Mouse (Mus musculus) midbrain, embryonic 13.5 days (tissue): Measurements from ENCODE around the gene Frmd5. TPM values are rescaled to one million over a fixed set of nuclear protein-coding genes. Genes with fewer than 3 reads are reported as not detected.

ENCODE experiments used
- ATAC-seq: fragments of 200-750 bp; cut with Nextera tagmentation; 2 replicates; pipeline ENCODE4 v1.8.0; 2017; ENCODE audit warnings: mild to moderate bottlenecking, moderate TSS enrichment, moderate library complexity
- H3K27ac ChIP-seq: fragments of 300-500 bp; sonication (generic); 2 replicates; pipeline ENCODE4 v1.5.1; 2015; ENCODE audit warnings: inconsistent platforms, mild to moderate bottlenecking, moderate library complexity
- H3K27me3 ChIP-seq: fragments of 300-500 bp; sonication (generic); 2 replicates; pipeline ENCODE4 v1.6.1; 2015; ENCODE audit warnings: mild to moderate bottlenecking, inconsistent platforms
- H3K36me3 ChIP-seq: fragments of 300-500 bp; sonication (generic); 2 replicates; pipeline ENCODE4 v1.6.1; 2015; ENCODE audit warnings: mild to moderate bottlenecking, inconsistent platforms
- H3K4me1 ChIP-seq: fragments of 300-500 bp; sonication (generic); replicated peaks from 2 replicates; pipeline ENCODE4 v1.6.1; 2015; ENCODE audit warnings: inconsistent platforms
- H3K4me2 ChIP-seq: fragments of 300-500 bp; sonication (generic); replicated peaks from 2 replicates; pipeline ENCODE4 v1.6.1; 2015; ENCODE audit warnings: moderate library complexity, mild to moderate bottlenecking, inconsistent platforms
- H3K4me3 ChIP-seq: fragments of 300-500 bp; sonication (generic); replicated peaks from 2 replicates; pipeline ENCODE4 v1.5.1; 2015; ENCODE audit warnings: mild to moderate bottlenecking, inconsistent platforms
- H3K9ac ChIP-seq: fragments of 300-500 bp; sonication (generic); replicated peaks from 2 replicates; pipeline ENCODE4 v1.6.1; 2015; ENCODE audit warnings: mild to moderate bottlenecking, inconsistent platforms
- H3K9me3 ChIP-seq: fragments of 300-500 bp; sonication (generic); 2 replicates; pipeline ENCODE4 v1.6.1; 2016; ENCODE audit warnings: mild to moderate bottlenecking, inconsistent platforms
- WGBS: fragments of 180-500 bp; shearing (Covaris S2); methylation state at CpG from one replicate; pipeline ENCODE4 v1.1.7; 2015; 5-methylcytosine and 5-hydroxymethylcytosine counted together
- polyA plus RNA-seq: library from polyadenylated mRNA; unstranded; fragments of >200 nt; fragmentation: Nextera tagmentation; extraction: Ambion mirVana; gene quantifications from 2 replicates; pipeline ENCODE4 v1.2.1, GENCODE M21; 2015

The Frmd5 gene
- polyA plus RNA-seq, 1 experiment from 2014 or later = 31.6 TPM

DNA sequence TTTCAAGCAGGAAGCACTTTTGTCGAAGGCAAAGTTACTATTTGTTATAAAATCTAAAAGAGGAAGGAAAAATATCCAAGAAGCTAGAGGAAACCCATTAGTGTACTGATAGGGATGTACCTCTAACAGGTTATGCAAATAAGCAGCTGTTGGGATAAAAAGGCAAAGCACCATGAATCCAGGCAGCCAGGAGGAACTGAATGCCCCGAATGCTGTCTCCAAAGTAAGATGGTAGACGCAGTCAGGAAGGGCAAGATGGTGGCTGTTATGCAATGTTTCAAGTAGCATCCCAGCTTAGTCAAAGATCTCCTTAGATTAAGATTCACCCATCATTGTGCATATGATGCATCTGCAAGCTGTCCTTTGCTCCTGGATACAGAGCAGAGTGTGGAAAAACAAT lies 2.2 kb upstream of the Frmd5 start:
- WGBS = 78% methylated on average over 3 of the region's 3 CpGs
- ATAC-seq = no peak
- Histone ChIP-seq H3K27me3 (peaks cover 8% of the 10 kb centered on the region; the same call in 1 of the 2 replicates), H3K4me1 (peaks cover 13% of the 10 kb centered on the region), H3K4me2 (no peak overlapping the region), H3K4me3 (no peak overlapping the region), H3K9ac (no peak overlapping the region), H3K36me3 (no peaks in the 10 kb centered on the region), H3K9me3 (no peaks in the 10 kb centered on the region), H3K27ac (no peak overlapping the region)

DNA sequence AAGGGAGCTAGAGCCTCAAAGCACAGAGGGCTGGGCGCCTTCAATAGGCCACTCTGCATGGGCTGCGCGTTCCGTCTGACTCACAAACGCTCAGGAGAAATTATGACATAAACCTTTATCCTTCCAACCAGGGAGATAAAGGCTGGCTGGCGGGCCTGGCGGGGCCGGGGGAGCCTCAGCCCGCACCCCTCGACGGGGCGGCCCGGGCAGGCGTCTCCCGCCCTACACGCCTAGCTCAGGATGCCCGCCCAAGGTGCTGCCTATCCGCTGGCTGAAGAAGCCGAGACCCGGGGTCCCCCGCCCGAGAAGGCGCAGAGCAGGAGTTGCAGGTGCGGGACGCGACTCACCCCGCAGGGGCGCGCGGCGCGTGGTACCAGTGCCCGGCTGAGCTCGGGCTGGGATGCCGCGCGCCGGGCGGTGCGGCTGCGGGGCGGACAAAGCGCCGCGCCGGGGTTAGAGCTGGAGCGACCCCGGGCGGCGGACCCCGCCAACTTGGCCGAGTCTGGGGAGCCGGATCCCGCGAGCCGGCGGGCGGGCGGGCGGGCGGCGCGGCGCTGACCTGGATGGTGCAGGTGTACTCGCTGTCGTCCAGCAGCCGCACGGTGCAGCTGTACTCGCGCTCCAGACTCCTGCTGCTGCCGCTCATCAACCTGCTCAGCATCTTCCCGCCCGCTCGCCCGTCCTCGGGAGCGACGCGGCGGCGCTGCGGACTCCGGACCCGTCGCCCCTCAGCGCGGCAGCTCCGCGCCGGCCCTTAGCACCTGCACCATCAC lies 530 bp downstream of the Frmd5 start:
- 0% methylated on average over 62 of the region's 90 CpGs for WGBS

DNA sequence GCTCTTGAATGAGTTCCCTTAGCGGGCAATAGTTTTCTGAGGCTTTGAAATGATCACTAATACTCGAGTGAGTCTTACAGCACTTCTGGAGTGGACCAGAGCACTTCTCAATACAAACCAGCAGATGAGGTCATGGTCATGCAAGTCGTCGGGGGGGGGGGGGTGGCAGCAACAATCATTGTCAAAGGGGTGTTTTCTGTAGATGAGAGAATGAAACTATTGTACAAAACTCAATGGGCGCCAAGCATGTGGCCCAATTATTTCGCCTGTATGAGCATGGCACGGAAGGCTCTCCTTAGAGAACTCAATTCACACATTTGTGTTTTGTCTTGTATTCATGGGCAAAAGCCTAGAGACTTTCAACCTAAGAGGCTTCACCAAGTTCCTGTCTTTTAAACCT lies 7.8 kb downstream of the Frmd5 start:
- no peak for ATAC-seq

More for the DNA sequence above, 530 bp downstream of the Frmd5 start:
- peak overlapping the region; percentile 97 for H3K27ac ChIP-seq
- peaks cover 8% of the 10 kb centered on the region; the same call in 1 of the 2 replicates for H3K27me3 ChIP-seq
- peaks cover 26% of the 10 kb centered on the region for H3K4me1 ChIP-seq
- no peaks in the 10 kb centered on the region for H3K9me3 ChIP-seq
- H3K4me3 ChIP-seq = peak overlapping the region; percentile 83
- no peaks in the 10 kb centered on the region for H3K36me3 ChIP-seq
- peak; percentile 89 for ATAC-seq
- H3K4me2 ChIP-seq = peak overlapping the region; percentile 87
- peak overlapping the region; percentile 90 for H3K9ac ChIP-seq

DNA sequence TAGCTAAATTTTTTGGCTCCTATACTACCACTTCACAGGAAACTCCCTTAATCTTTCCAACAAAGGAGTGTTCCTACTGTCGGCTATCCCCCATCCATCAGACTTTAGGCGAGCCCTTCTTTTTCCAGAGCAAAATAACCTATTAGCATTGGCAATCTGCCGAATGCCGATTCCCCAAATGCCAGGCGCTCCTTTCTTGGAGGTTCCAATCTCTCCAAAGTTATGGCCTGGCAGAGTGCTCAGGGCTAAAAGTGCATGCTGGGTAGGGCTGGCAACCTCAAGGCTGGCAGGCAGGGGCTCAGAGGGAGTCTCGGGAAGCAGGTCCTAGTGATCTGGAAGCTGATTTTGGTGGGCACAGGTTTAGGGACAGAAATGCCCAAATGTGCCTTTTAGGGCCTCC lies 10.9 kb downstream of the Frmd5 start:
- Histone ChIP-seq H3K4me2 (no peak overlapping the region), H3K9ac (no peak overlapping the region), H3K4me1 (no peaks in the 10 kb centered on the region), H3K27ac (no peak overlapping the region), H3K36me3 (peaks cover 7% of the 10 kb centered on the region; the same call in 1 of the 2 replicates), H3K27me3 (no peaks in the 10 kb centered on the region), H3K9me3 (no peaks in the 10 kb centered on the region), H3K4me3 (no peak overlapping the region)
- ATAC-seq = no peak
- 90% methylated on average over 6 of the region's 6 CpGs for WGBS

More for the DNA sequence above, 7.8 kb downstream of the Frmd5 start:
- Histone ChIP-seq H3K4me2 (no peak overlapping the region), H3K27ac (no peak overlapping the region), H3K4me3 (no peak overlapping the region), H3K36me3 (peaks cover 7% of the 10 kb centered on the region; the same call in 1 of the 2 replicates), H3K27me3 (no peaks in the 10 kb centered on the region), H3K9ac (no peak overlapping the region), H3K9me3 (no peaks in the 10 kb centered on the region), H3K4me1 (peaks cover 13% of the 10 kb centered on the region)
- WGBS = 76% methylated on average over 7 of the region's 7 CpGs

DNA sequence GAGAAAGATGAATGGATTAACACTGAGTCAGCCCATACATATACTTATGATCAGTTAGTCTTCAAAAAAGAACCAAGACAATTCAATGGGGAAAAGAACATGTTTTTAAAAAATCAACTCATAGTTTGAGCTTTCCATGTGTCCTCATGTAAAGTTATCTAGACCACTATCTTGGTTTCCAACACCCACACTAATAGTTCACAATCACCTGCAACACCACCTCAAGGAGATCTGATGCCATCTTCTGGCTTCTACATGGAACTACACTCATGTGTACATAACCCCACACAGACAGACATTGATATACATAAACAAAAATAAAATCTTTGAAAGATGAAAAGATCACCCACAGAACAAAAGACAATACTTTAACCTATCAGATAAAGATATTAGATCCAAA lies 17.1 kb downstream of the Frmd5 start:
- Histone ChIP-seq H3K27me3 (no peaks in the 10 kb centered on the region), H3K9ac (no peak overlapping the region), H3K4me3 (no peak overlapping the region), H3K36me3 (peaks cover 4% of the 10 kb centered on the region; the same call in 1 of the 2 replicates), H3K4me2 (no peak overlapping the region), H3K9me3 (no peaks in the 10 kb centered on the region), H3K27ac (no peak overlapping the region), H3K4me1 (0 out of 2 replicates have a peak, but pooled peaks cover 3% of the 10 kb centered on the region)
- no peak for ATAC-seq

DNA sequence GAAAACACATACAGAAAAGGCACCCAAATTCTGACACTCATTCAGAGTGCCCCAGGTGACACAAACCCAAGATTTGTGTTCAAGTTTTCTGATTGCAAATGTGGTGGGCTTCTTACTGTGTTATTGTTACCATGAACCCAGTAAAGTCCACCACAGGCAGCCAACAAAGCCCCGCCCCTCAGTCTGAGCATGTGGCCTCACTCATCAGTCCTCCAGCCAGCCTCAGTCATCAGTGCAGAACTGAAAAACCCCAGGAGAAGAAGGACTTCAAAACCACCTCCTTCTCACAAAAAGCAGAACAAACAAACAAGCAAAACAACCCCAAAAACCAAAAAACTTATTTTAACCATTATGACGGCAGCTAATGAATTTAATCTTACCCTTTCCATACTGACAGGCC lies 18.5 kb downstream of the Frmd5 start:
- Histone ChIP-seq H3K4me3 (no peak overlapping the region), H3K9me3 (no peaks in the 10 kb centered on the region), H3K4me2 (no peak overlapping the region), H3K27me3 (no peaks in the 10 kb centered on the region), H3K27ac (no peak overlapping the region), H3K9ac (no peak overlapping the region), H3K4me1 (0 out of 2 replicates have a peak, but pooled peaks cover 3% of the 10 kb centered on the region), H3K36me3 (peaks cover 4% of the 10 kb centered on the region; the same call in 1 of the 2 replicates)
- ATAC-seq = no peak
- 77% methylated on average over 2 of the region's 2 CpGs for WGBS

DNA sequence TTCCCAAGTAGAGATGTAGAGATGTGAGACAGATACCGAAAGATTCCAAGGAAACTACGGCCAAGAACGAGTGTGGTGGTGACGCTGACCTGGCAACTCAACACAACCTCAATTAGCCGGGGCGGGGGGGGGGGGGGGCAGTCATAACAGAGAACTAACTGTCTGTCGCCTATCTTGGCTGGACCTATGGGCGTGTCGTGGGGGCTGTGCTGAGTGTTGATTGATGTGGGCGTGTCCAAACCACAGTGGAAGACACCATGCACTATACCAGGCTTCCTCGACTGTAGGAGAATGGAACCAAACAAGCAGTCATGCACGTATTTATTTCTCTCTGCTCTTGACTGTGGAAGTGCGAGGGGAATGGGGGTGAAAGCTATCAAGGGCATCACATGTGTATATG lies 19.1 kb downstream of the Frmd5 start:
- Histone ChIP-seq H3K4me3 (no peak overlapping the region), H3K9me3 (no peaks in the 10 kb centered on the region), H3K36me3 (peaks cover 4% of the 10 kb centered on the region; the same call in 1 of the 2 replicates), H3K4me2 (no peak overlapping the region), H3K27ac (no peak overlapping the region), H3K4me1 (0 out of 2 replicates have a peak, but pooled peaks cover 4% of the 10 kb centered on the region), H3K27me3 (no peaks in the 10 kb centered on the region), H3K9ac (no peak overlapping the region)
- WGBS = 80% methylated on average over 13 of the region's 13 CpGs
- no peak for ATAC-seq

DNA sequence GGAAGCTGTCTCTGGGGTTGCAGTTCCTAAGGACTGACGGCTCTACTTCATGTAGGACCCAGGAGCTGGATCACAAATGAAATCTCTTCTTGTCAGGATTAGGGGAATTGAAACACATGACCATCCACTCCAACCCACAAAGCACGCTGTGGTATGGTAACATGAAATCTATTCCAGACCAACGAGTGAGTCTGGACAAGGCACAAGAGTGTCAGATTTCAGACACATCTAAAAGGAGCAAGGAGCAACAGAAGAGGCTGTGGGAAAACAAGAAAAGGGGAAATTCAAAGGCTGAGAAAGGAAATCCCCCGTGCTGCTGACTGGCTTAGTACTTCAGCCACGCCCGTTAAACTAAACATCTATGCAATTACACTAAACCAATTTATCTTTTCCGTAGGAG lies 19.6 kb downstream of the Frmd5 start:
- no peaks in the 10 kb centered on the region for H3K9me3 ChIP-seq
- H3K4me1 ChIP-seq = peaks cover 9% of the 10 kb centered on the region; the same call in 1 of the 2 replicates
- H3K27ac ChIP-seq = no peak overlapping the region
- WGBS = 59% methylated on average over 7 of the region's 7 CpGs
- no peak overlapping the region for H3K9ac ChIP-seq
- H3K36me3 ChIP-seq = peaks cover 4% of the 10 kb centered on the region; the same call in 1 of the 2 replicates
- H3K27me3 ChIP-seq = no peaks in the 10 kb centered on the region
- no peak overlapping the region for H3K4me2 ChIP-seq
- no peak overlapping the region for H3K4me3 ChIP-seq
- no peak for ATAC-seq

DNA sequence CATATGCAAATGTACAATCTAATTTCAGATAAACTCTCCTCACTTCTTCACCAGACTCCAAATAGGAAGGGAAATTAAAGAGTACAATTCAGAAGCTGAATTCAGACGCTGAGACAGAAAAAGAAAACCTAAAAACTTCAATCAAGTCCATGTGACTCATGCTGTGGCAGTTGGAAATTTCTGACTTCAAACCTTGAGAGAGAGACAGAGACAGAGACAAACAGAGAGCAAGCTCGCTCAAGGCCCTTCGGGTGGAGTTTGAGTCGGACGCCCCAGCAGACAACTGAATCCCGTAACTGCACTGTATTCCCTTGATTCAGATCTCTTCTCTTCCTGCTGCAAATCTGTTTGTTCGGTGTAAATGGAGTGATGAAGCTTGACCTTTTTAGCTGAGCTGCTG lies 30.7 kb downstream of the Frmd5 start:
- Histone ChIP-seq H3K4me1 (peaks cover 7% of the 10 kb centered on the region; the same call in 1 of the 2 replicates), H3K36me3 (no peaks in the 10 kb centered on the region), H3K4me3 (no peak overlapping the region), H3K4me2 (no peak overlapping the region), H3K9me3 (no peaks in the 10 kb centered on the region), H3K9ac (no peak overlapping the region), H3K27ac (no peak overlapping the region), H3K27me3 (no peaks in the 10 kb centered on the region)
- no peak for ATAC-seq
- 76% methylated on average over 7 of the region's 7 CpGs for WGBS

DNA sequence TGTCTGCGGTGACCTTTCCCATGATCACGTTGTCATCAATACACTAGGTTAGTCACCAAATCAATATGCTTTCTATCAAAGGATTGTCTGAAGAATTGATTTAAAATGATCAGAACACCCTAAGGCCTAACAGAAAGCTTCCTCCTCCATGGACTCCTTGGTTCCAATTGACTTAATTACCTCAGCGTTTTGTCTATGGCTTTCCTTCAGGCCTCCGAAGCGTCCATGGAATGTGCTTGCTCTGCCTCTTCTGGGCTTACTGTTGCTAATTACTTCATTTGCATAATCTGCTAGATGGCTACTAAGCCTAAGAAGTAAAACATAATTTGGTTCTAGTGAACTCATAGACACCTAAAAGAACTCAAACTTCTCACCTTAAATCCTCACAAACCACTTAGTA lies 42.0 kb downstream of the Frmd5 start:
- peaks cover 8% of the 10 kb centered on the region; the same call in 1 of the 2 replicates for H3K9me3 ChIP-seq
- no peak for ATAC-seq
- no peaks in the 10 kb centered on the region for H3K27me3 ChIP-seq
- H3K4me1 ChIP-seq = 0 out of 2 replicates have a peak, but pooled peaks cover 6% of the 10 kb centered on the region
- WGBS = 47% methylated on average over 5 of the region's 5 CpGs
- H3K9ac ChIP-seq = no peak overlapping the region
- no peak overlapping the region for H3K27ac ChIP-seq
- H3K4me3 ChIP-seq = no peak overlapping the region
- H3K36me3 ChIP-seq = peaks cover 7% of the 10 kb centered on the region
- H3K4me2 ChIP-seq = no peak overlapping the region

DNA sequence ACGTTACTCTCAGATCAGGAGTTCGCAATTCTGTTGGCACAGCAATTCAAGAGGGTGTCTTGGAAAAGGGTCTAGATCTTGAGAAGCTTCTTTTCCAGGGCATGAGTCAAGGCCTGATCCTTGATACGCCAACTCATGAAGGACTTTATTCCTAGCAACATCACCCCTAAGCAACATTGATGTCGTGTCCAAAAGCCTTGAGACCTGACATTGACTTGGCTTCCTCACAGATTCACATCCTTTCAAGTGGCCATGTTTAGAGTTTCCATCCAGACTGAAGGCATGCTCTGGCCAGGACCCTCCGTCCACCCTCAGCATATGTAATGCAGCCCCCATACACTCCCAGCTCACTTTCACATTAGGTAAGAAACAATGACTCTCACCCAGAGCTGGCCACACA lies 45.0 kb downstream of the Frmd5 start:
- no peak overlapping the region for H3K27ac ChIP-seq
- no peak for ATAC-seq
- 94% methylated on average over 5 of the region's 5 CpGs for WGBS

DNA sequence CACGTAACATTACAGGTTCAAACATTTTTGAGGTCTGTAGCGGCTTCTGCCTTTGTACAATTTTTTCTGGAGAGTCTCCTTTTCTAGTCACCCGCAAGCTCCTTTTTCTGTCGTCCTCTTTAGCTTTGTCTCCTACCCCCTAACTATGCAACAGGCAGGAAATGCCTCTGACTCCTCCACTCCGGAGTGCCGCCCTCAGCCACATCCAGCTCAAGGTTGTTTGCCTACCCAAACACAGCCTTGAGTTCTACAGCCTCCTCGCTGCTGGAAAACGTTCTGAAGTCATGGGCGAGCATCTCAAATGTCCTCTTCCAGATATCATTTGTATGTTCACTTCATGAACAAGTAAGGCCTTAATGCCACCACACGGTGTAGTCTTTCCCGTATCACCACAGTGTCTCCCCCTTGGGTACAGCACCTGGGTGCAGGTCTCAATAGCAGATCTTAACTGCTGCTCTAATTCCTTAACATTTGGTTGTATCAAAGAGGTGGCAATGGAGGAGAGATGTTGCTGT lies 45.5 kb downstream of the Frmd5 start:
- Histone ChIP-seq H3K4me3 (no peak overlapping the region), H3K9ac (no peak overlapping the region), H3K9me3 (no peaks in the 10 kb centered on the region), H3K27ac (no peak overlapping the region), H3K27me3 (no peaks in the 10 kb centered on the region), H3K4me2 (no peak overlapping the region), H3K4me1 (0 out of 2 replicates have a peak, but pooled peaks cover 6% of the 10 kb centered on the region), H3K36me3 (no peaks in the 10 kb centered on the region)
- 92% methylated on average over 11 of the region's 11 CpGs for WGBS
- no peak for ATAC-seq

More for the DNA sequence above, 45.0 kb downstream of the Frmd5 start:
- Histone ChIP-seq H3K4me3 (no peak overlapping the region), H3K4me2 (no peak overlapping the region), H3K36me3 (no peaks in the 10 kb centered on the region), H3K27me3 (no peaks in the 10 kb centered on the region), H3K9ac (no peak overlapping the region), H3K9me3 (no peaks in the 10 kb centered on the region), H3K4me1 (0 out of 2 replicates have a peak, but pooled peaks cover 6% of the 10 kb centered on the region)
